Mouse (Mus musculus): ENCODE measurements around the gene Ddx31. TPM values are rescaled to one million over a fixed set of nuclear protein-coding genes. Genes with fewer than 3 reads are reported as not detected.

Ddx31 gene
- polyA plus RNA-seq, 2 experiments from 2014 or later, result 11.1 to 11.4 TPM

DNA sequence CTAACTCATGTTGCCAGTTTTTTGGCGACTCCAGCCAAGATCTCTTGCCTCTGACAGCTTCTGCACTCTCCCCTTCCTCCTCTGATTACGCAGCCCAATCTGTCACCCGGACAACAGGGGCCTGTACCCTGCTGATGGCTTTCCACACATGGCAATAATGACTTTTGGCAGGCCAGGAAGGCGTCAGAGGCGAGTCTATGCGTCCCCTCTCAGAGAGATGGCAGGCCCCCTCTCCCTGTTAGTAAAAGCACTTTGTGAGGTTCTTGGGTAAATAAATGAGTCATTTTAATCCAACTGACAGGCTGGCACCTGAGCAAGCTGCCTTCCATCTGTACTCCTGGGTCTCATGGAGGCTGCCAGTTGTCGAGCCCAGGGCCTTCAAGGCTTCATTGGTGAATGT lies 27.3 kb downstream of the Ddx31 start:
- no peak for ATAC-seq

DNA sequence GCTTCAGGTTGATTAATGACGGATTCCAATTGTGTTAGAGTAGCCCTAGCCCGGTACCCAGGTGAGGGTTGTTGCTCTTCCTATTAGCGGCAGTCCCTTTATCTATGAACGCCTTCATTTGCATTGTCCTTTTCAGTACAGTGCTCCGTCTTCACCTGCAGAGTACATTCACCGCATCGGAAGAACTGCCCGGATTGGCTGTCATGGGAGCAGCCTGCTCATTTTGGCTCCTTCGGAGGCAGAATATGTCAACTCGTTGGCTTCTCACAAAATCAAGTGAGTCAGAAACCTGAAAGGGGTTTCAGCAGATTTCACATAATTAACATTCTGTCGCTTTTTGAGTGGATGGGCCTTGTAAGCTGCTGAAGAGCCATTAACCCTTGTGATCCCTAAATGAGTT lies 35.3 kb downstream of the Ddx31 start:
- no peak for ATAC-seq

DNA sequence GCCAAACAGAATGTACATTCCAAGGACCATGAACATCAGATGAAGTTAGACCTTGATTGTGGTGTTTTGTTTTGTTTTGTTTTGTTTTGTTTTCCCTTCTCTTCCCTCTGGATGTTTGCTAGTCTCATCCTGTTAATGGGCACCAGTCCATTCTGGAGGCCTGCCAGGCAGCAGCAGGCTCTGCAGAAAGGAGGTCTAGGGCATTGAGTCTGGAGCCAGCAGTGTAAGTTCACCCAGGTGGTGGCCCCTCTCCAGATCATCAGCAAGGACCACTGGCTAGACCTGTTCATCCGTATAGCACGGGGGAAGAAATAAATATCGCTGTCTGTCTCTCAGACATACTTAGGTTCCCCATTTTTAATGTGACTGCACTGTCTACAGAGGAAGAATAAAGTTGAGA lies 41.1 kb downstream of the Ddx31 start:
- no peak for ATAC-seq

DNA sequence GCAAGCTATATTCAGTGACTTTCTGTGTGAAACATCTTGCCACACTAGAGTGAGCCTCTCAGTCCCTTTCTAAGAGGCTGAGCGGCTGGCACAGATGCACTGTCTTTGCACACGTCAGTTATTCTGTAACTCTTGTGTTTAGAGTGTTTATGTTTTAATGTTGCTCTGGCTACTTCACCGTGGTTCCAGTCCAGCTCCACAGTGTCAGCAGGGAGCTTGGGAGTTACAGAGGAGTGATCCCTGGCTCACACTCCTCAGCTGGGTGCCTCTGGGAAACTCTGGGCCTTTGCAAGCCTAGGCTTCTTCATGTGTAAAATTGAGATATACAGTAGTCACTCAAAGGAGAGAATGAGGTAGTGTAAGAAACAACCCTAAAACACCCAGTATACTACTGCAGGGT lies 41.8 kb downstream of the Ddx31 start:
- ATAC-seq, result no peak

DNA sequence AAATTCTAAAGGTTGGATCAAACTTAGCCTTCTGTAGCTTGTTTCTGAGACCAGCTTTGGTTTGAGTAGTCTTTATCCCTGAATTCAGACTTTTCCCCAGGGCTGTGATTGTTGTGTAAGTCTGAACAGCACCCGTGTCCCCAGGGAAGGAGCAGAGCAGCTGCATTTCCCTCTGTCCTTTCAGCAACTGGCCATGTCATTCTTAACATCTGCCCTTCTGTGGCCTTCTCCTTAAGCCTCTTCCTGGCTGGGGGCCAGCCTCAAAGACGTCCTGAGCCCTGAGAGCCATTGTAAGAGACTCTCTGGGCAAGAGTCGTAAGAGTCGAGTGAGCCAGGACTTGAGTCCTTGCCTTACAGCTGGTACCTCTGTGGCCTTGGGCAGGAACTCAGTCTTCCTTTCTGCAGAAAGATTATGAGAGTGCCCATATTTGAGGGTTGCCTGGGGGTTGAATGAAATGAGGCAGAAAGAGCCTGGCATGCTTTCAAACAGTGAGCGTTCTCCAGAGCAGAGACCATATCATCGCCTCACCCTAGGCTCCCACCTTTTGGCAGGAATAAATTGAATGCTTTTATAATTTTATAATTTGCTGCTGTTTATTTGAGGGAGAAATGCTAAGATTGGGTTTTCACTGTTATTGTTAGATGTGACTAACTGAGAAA lies 42.8 kb downstream of the Ddx31 start:
- no peak for ATAC-seq

DNA sequence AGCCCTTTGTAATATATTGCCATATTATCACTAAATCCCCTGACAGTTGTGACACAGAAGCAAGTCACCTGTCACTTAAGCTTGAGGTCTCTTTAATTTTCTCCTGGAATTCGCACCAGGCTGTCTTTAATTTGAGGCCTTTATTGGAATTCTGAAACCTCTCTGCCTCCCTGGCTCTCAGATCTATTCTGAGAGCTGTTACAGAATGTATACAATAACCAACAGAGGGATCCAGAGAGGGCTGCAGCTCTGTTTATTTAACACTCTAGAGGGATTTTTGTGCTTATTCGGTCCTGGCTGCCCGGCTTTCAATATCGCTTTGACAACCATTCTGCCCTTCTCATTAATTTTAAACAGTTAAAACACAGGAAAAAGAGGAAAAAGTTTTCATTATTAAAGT lies 44.7 kb downstream of the Ddx31 start:
- ATAC-seq, result no peak

DNA sequence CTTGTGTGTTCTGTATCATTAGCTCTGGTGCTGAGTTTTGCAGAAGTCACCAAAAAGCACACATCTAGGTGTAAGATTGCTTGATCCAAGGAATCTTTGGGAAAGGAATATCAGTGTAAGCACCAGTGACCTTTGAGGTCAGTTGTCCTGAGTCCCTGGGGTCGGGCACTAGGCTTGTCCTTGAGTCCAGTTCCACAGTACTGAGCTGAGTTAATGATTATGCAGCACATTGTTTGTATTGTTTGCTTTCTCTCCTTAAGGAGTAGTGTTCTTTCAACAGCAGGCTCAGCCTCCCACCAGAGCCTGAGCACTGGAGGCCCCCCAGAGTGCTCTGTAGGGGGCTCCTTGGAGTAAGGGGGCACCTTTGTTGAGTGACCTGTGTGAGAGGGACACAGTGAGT lies 52.6 kb downstream of the Ddx31 start:
- ATAC-seq, result no peak

DNA sequence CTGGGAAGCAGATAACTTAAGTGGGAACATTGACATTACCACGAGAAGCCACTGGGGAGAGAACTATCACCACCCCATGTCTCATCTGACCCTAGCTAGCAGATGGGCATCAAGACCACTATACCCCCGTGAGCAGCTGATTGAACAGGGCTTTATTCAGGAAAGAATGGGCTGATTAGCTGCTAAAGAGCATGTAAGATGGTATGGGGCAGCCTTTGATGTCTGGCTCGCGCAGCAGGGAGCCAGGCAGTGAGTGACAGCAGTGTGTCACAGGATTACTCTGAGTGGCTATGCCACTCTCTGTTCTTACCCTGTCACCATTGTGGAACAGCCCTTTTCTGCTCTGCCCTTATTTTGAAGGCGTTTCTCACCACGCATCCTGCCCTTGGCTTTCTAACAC lies 53.3 kb downstream of the Ddx31 start:
- ATAC-seq, result no peak

DNA sequence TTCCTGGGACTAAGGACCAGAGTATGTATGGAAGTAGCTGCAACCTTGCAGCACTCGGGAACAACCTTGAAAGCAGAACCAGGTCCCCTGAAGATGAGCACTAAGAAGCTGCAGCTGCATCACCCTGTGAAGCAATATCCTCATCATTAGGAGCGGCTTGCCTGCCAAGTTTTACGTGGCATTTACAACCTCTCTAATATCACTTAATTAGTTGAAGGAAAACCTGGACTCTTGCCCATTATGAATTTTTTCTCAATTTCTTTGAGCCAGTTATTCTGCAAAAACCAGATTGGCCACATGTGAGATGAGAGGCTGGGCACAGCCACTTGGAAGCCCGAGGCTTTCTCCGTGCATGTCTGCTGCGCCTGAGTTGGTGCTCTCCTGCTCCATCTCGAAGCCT lies 55.7 kb downstream of the Ddx31 start:
- ATAC-seq, result no peak

DNA sequence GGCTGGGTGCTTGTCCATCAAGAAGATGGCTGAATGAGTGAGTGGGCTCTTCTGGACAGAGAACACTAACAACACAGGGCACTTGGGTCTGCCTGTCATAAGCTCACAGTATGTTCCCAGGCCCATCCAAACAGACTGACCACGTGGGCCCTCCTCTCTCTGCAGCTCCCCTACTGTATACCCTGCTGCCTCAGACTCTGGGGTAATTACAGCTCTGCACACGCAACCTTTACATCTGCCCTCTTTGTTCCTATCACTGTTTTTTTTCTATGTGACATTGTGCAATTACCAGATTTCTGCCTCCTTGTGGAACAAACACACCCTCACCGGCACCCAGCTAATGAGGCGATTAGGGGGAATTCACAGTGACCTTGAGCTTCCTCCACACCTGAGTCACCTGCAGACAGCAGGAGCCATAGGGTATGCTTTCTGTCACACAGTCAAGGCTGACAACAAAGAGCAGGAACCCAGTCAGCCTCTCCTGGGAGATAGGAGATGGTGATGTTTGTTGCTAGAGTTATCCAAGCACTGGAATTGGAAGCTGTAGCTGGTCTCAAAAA lies 57.2 kb downstream of the Ddx31 start:
- ATAC-seq, result no peak

DNA sequence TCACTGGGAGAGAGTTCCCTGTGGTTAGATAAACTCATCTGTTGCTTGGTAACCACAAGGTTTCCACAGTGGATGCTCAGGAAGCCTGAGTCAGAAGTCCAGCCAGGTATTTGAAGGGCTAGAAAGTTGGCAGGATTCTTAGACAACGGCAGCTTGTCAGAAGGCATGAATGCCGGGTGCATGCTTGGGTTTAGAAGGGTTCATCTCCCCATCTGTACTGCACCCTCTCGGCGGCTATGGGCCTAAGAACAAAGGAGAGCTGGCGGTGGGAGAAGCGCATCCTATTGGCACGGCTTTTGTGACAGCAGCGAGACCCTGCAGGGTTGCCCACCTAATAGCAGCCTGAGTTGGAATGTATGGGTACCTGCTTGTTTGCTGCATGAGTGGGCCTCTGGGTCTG lies 62.1 kb downstream of the Ddx31 start:
- no peak for ATAC-seq

DNA sequence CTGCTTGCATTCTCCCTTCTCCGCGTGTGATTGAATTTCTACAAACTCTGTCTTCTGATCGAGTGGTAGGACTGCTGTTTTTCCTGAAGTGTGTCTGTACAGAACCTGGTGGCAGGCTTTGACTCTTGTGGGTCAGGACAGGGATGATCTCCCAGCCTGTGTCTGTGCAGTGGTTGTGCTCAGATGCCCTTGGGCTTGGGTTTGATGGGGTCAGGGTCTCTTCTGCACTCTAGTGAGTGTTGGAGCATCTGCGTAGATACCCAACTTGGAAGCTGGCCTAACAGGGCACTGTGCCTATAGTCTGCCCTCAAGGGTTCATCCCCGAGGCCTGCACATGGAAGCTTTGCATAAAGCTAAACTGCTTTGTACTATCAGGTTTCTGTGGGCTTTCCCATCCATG lies 63.7 kb downstream of the Ddx31 start:
- no peak for ATAC-seq

DNA sequence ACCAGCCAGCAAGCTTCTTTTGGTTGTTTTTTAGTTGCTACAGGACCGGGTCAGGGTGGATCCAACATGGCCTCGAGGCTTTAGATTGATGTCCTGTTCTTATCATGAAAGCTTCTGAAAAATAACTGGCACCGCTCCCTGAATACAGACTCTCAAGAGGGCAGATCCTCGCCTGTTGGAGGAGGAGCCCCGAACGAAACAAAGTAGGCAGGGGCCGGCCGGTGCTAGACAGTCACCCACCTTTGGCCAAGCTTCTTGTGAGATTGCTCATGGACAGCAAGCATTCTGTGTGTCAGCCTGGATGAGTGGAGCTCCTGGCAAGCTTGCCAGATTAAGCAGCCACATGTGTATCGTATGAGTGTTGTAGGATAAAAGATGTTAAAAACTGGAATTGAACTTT lies 64.6 kb downstream of the Ddx31 start:
- ATAC-seq, result no peak

DNA sequence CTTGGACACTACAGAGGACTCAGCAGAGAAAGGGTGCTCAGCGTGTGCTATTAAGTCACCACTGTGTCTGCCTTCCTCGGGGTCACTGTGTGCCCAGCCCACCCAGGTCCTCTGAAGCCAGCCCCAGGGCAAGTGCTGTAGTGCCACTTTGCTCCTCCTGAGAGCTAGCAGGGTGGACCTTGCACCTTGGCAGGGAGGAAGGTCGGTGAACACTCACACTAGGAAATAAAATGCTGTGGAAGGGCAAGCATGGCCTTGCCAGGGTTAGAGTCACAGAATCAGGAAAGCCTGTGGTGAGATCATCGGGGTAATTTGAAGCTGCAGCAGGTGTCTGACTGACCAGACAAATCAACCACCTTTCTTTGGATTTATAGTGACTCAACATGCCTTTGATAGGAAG lies 65.4 kb downstream of the Ddx31 start:
- no peak for ATAC-seq

DNA sequence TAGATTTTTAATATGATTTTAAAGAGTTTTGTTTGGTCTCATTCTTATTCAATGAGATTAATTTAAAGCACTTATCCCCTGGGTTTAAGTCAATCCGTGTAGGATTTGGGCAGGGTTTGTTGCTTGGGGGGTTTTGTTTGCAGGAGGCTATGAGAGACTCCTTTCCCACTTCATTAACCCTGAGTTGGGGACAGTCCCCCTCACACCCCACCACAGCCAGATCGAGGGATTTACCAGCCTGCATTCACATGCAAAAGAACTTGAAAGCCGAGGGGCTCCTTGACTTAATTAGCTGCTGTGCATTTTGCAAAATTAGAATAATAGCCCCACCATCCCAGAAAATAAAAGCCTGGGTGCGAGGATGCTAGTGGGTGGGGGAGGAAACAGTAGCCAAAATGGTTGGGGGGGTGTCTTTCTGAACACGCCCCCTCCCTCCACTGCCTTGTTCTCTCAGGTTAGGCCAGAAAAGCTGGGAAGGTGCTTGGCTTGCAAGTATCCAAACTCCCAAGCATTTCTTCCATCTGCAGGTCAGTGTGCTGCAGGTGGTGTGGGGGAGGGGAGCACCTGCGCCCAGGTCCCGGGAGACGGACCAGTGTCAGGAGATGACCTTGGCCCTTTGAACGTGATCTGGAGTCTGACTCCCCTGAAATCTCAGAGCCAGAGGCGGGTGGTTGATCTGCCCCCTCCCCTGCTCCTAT lies 67.6 kb downstream of the Ddx31 start:
- ATAC-seq, result no peak

DNA sequence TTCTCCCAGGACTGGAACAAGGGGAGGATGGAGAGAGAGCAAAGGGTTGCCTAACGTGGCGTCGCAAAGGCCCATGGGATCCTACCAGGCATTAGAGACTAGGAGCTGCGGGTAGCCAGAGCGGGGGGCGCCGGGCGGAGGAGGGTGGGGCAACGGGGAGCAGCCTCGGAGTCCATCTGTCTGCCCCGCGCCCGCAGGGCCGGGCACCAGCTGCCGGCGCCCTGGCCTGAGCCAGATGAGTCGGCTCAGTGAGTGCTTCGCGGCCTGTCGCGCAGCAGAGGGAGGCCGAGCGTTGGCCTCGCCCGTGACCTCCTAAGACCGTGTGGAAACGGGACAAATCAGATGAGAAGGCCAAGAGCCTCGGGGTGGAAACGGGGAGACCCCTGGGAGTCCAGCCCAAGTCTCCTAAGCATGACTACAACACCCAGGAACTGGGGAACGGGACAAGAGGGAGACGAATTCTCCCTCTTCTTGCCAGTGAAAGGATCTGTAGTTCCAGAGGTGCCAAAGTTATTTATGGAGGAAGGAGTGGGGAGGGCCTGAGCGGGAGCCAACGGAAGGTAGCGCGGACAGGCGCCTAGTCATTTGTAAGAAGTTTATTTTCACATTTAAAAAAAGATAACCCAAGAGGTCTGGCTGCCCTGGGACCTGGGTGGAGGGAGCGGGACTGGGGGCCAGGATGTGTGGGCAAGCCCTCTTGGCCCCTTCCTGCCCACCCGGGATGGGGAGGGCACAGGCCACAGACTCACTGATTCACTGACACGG lies 68.4 kb downstream of the Ddx31 start:
- no peak for ATAC-seq

DNA sequence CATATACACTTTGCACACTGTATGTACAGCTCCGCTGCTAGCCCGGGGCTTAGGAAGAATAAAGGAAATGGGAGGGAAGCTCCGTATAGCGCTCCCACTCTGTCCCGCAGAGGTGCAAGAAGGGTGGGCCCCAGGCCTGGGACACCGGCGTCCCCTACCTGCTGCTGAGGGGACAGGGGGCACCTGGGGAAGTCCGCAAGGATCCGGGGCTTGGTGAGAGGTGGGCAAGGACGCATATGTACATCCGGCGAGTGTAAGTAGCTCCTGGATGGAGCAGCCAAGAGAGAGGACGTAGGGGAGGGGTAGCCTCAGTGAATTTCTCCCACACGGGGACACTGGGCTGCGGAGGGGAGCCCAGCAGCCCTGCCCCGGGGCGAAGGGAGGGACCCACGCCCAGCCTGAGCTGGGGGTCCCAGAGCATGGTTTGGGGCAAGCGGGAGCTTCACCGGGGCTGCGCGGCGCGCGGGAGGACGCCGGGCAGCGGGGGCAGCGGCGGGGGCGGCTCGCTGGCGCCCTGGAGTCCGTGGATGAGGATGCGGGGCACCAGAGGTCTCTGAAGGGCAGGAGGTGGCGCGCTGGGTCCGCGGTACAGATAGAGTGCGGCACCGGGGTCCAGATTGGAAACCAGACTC lies 69.1 kb downstream of the Ddx31 start:
- ATAC-seq, result no peak

DNA sequence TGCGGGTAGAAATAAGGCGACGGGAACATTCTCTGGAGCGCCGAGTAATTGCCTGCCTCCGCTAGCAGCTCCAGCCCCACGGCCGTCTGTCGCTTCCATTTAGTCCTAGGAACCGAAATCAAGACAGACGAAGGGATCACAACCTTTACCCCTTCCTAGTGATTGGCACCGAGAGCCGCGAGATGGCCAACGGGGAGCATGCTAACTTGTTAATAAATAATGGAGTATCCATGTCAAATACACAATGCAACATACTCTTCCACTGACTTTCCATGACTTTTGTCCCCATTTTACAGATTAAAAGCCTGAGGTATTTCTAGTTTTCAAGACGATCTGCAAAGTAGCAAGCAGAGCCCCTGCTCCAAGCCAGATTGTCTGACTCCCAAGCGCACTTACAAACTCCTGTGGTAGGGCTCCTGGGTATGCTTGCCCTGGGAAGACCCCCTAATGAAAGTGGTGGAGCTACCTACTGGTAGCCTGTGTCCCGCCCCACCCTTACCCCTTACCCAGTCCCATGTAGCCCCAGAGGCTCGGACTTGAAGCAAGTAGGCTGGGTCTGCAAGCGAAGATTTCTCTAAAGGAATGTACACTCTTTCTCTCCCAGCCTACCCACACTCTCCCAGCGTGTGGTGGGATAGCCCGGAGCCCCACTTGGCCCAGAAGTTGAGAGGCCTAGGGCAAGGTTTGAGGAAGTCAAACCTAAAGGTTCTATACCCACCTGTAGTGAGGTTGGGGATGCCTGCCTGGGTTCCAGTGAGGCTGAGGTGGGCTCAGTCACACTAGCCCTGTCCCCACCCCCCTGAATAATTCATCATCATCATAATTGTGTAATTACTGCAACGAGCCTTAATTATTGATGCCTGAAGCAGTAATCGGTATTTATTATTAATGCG lies 69.9 kb downstream of the Ddx31 start:
- ATAC-seq, result no peak

DNA sequence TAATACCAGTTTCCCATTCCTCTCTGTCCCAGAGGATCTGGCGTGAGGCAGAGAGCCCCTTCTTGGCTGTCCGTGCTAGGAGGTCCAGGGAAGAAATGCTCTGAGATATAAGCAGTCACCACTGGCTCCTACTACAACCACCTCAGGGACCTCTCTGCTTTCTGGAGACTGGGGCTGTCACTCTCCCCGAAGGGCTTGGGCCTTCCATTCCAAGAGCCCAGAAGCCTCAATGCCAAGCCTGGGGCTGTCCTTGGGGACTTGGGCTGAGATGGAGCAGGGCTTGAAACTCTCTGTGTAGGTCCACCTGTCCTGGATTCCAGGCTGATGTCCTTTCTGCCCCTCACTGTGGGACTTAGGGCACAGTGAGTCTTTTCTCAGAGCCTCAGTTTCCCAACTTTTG lies 70.7 kb downstream of the Ddx31 start:
- no peak for ATAC-seq

DNA sequence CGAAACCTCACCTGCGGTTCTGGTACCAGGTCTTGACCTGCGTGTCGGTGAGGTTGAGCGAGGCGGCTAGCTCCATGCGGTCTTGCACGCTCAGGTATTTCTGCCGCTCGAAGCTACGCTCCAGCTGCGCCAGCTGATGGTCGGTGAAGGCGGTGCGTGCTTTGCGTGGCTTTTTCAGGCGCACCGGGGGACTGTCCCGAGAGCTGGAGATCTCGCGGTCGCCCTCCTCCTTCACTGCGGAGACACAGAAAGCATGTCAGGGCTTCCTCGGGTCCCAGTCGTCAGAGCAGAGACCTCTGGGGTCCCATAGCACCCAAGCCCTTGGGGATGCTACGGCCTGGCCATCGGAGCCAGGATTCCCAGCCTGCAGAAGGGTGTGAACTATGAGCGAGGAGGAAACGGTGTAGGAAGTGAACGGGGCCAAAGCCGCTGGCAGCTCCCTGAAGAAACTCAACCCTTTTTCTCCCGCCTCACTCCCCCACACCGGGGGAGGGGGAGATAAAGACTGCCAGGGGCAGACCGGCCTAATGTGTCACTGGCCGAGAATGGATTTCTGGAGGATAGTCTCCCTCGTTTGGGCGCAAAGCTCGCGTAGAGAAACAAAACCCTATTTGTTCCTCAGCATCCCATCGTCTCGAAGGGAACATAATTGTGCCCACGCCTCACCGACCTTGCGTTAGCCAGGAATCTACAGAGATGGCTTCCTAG lies 71.3 kb downstream of the Ddx31 start:
- ATAC-seq, result no peak

DNA sequence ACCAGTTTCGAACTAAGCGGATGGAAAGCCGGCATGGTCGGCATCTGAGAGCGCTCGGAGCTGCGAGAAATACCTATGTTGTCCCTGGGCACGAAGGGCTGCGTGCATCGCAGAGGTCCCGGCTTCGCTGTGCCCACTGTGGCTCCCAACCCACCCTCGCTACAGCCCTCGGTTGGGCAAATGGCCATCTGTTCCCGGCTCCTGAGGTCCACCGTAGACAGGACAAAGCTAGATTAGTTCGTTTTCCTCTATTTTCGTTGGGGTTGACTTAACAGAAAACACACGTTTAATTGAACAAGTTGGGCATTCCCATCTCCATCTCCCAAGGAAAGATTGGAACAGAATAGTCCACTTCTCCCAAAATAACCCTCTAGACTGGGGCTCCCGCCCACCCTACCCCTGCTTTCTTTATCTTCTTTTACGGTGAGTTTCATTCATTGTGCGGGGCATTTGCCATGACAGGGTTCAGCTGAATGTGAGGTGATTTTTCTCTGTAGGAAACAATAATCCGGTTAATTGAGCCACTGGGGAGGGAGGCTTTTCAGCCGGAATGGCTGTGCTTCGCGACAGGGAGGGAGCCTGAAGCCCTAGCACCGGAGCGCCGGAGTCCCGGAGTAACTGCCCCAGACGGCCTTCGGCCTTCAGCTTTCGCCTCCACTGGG lies 72.0 kb downstream of the Ddx31 start:
- no peak for ATAC-seq
